Mouse (Mus musculus) ES-E14 (cell line): ENCODE results near the gene Bcap31.

Experiments used
- CHD2 ChIP-seq: IDR thresholded peaks from 2 replicates; pipeline ENCODE4 v1.6.1; 2014; ENCODE audit warnings: mild to moderate bottlenecking, low read depth, low read length, inconsistent platforms
- HCFC1 ChIP-seq: IDR thresholded peaks from 2 replicates; pipeline ENCODE4 v1.6.1; 2012; ENCODE audit warnings: low read length, inconsistent platforms, borderline replicate concordance; ENCODE audit not compliant: insufficient read depth
- MAFK ChIP-seq: IDR thresholded peaks from 2 replicates; pipeline ENCODE4 v1.6.1; 2014; ENCODE audit warnings: mild to moderate bottlenecking, low read depth, low read length, inconsistent platforms; ENCODE audit not compliant: insufficient read depth
- ZC3H11A ChIP-seq: IDR thresholded peaks from 2 replicates; pipeline ENCODE4 v1.6.1; 2012; ENCODE audit warnings: low read depth, mild to moderate bottlenecking, inconsistent platforms, low read length, borderline replicate concordance
- ZNF384 ChIP-seq: IDR thresholded peaks from 2 replicates; pipeline ENCODE4 v1.6.1; 2012; ENCODE audit warnings: low read depth, low read length, inconsistent platforms

- TF ChIP-seq HCFC1 (no peak), CHD2 (no peak), ZNF384 (no peak), MAFK (no peak), ZC3H11A (no peak)
These were observed 42.4 kb downstream of the Bcap31 start for GRCm38 (mm10) chrX:73673619-73673967.
